Mouse (Mus musculus) heart, adult 2 months (tissue): Measurements from ENCODE around the gene Mpst.

Experiments
- CTCF ChIP-seq: fragments of 200-600 bp; IDR thresholded peaks from 2 replicates; pipeline ENCODE4 v1.8.1; 2022; ENCODE audit warnings: antibody characterized with exemption, mild to moderate bottlenecking, moderate library complexity
- EP300 ChIP-seq: fragments of 200-500 bp; IDR thresholded peaks from 2 replicates; pipeline ENCODE4 v1.6.1; 2011; ENCODE audit warnings: low read depth, low read length, control low read depth; ENCODE audit not compliant: insufficient read depth
- POLR2A ChIP-seq: fragments of 200-500 bp; IDR thresholded peaks from 2 replicates; pipeline ENCODE4 v1.6.1; 2011; ENCODE audit warnings: mild to moderate bottlenecking, low read depth, low read length, control low read depth; ENCODE audit not compliant: insufficient read depth

GRCm38 (mm10) chr15:78416937-78417336, 10.7 kb downstream of the Mpst start:
- TF ChIP-seq CTCF (no peak), POLR2A (no peak), EP300 (no peak)
